Mouse (Mus musculus) bone marrow macrophage, adult 2 months (primary cell): ENCODE measurements around the gene Rrp36. TPM values are rescaled to one million over a fixed set of nuclear protein-coding genes. Genes with fewer than 3 reads are reported as not detected.
A peak's percentile ranks its signal among the peaks of the same experiment; 100 is the strongest.

Source experiments
- H3K27ac ChIP-seq: 2 replicates; pipeline ENCODE4 v1.5.1; 2012; ENCODE audit warnings: low read depth, low read length; ENCODE audit not compliant: insufficient read depth
- H3K4me1 ChIP-seq: 2 replicates; pipeline ENCODE4 v1.6.1; 2012; ENCODE audit warnings: low read length; ENCODE audit not compliant: control insufficient read depth, insufficient read depth
- H3K4me3 ChIP-seq: 2 replicates; pipeline ENCODE4 v1.5.1; 2012; ENCODE audit warnings: mild to moderate bottlenecking, low read length, moderate library complexity; ENCODE audit not compliant: insufficient read depth
- CTCF ChIP-seq: IDR thresholded peaks from 2 replicates; pipeline ENCODE4 v1.5.1; 2012; ENCODE audit warnings: low read depth, mild to moderate bottlenecking, low read length, moderate library complexity
- POLR2A ChIP-seq: IDR thresholded peaks from 2 replicates; pipeline ENCODE4 v1.6.1; 2012; ENCODE audit warnings: mild to moderate bottlenecking, low read depth, low read length, borderline replicate concordance
- polyA plus RNA-seq: library from polyadenylated mRNA; stranded (reverse); fragments of >200 nt; gene quantifications from 2 replicates; pipeline ENCODE4 v1.2.4, GENCODE M21; 2012; ENCODE audit not compliant: missing spikeins, insufficient read depth, insufficient read length

Gene Rrp36
- polyA plus RNA-seq, 1 experiment: 27.7 TPM

DNA sequence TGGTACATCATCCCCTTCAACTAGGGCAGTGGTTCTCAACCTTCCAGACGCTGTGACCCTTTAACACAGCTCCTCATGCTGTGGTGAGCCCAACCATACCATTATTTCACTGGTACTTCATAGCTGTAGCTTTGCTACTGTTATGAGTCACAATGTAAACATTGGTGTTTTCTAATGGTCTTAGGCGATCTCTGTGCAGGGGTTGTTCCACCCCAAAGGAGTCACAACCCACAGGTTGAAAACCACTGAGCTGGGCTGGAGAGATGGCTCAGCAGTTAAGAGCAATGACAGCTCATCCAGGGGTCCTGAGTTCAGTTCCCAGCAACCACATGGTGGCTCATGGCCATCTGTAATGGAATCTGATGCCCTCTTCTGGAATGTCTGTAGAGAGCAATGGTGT is 17.2 kb upstream of the Rrp36 start:
- Histone ChIP-seq H3K27ac (no peak overlapping the region), H3K4me1 (no peaks in the 10 kb centered on the region), H3K4me3 (no peak overlapping the region)
- TF ChIP-seq CTCF (no peak), POLR2A (no peak)

DNA sequence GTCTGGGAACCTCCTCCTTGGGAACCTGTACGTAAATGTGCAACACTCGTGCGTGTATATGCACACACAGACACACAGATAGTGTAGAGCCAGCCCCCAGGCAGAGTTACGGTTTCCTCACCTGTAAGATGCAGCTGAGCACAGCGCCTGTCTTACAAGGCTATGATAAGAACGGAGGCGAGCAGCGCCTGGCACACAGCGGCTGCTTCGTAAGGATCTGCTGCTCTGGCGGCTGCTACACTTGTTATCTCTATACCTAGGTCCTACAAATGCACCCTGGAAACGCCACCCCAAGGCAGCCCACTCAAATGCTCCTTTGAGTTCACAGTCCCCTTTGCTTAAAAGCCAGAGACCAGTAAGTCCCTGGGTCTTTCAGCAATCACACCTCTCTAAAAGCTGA is 16.5 kb upstream of the Rrp36 start:
- no peak overlapping the region for H3K27ac ChIP-seq
- no peak overlapping the region for H3K4me3 ChIP-seq
- no peak for TF ChIP-seq CTCF
- no peak for TF ChIP-seq POLR2A
- no peaks in the 10 kb centered on the region for H3K4me1 ChIP-seq

DNA sequence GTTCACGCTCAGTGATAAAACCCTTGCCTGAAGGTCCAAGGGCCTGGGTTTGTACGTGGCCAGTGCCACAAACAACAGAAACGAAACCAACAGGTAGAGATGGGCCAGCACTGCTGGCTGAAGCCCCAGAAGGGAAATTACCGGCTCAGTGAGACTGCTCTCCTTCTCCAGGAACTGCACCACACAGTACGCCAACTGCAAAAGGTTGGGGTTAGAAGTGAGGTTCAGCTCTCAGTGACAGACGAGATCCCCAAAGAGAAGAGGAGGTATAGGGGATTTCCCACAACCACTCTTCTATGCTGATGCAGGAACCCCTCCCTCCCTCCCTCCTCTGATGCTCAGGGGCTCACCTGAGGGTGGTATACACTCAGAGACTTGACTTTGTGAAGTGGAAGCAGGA is 11.8 kb upstream of the Rrp36 start:
- TF ChIP-seq CTCF: no peak
- TF ChIP-seq POLR2A: no peak
- Histone ChIP-seq H3K27ac (no peak overlapping the region), H3K4me1 (no peaks in the 10 kb centered on the region), H3K4me3 (no peak overlapping the region)

DNA sequence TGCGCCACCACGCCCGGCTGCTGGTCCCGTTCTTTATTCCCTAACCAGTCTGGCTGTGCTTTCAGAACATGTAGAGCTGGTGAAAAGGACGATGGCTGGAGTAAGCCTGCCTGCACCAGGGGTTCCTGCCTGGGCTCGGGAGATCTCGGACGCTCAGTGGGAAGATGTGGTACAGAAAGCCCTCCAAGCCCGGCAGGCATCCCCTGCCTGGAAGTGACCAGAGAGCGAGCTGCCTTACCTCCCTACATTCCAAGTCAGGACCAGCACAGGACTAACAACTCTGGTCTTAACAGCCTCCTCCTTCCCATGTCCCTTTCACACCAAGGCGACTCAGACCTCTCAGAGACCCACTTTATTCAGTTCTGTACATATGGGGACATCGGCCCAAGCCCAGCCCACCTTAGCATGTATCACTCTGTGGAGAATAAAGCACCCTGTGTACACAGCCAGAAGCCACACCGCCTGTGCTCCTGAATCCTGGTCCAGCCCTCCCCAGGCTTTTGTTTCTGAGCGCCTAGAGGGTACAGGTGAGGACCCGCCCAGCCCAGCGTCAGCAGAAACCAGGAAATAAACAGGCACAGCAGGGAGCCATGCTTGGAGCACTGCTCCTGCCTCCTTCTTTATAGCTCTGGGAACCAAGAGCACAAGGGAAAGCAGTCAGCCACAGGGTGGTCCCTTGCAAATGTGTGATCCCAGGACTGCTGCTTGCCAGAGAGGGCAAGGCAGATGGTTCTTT is 8.7 kb upstream of the Rrp36 start:
- no peak for TF ChIP-seq CTCF
- TF ChIP-seq POLR2A: no peak
- no peak overlapping the region for H3K4me3 ChIP-seq
- no peak overlapping the region for H3K27ac ChIP-seq
- H3K4me1 ChIP-seq: peaks cover 8% of the 10 kb centered on the region

DNA sequence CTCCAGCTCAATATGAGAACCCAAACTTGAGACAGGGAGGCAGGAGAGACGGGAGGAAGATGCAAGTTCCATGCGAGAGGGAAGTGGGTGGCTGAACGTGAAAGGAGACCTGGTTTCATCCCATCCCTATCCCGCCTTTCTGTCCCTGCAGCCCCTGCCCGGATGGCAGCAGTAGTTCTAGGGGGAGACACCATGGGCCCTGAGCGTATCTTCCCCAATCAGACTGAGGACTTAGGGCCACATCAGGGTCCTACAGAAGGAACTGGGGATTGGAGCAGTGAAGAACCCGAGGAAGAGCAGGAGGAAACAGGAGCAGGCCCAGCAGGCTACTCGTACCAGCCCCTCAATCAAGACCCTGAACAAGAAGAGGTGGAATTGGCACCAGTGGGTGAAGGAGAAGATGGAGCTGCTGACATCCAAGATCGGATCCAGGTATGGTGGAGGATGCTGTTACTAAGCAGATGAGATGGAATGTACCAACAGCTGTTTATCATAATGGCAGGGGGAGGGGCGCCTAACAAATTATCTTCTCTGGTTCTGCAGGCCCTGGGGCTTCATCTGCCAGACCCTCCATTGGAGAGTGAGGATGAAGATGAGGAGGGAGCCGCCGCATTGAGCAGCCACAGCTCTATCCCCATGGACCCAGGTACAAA is 7.4 kb upstream of the Rrp36 start:
- Histone ChIP-seq H3K4me3 (peak overlapping the region; percentile 74), H3K27ac (no peak overlapping the region), H3K4me1 (peaks cover 8% of the 10 kb centered on the region)
- TF ChIP-seq POLR2A (no peak), CTCF (no peak)

DNA sequence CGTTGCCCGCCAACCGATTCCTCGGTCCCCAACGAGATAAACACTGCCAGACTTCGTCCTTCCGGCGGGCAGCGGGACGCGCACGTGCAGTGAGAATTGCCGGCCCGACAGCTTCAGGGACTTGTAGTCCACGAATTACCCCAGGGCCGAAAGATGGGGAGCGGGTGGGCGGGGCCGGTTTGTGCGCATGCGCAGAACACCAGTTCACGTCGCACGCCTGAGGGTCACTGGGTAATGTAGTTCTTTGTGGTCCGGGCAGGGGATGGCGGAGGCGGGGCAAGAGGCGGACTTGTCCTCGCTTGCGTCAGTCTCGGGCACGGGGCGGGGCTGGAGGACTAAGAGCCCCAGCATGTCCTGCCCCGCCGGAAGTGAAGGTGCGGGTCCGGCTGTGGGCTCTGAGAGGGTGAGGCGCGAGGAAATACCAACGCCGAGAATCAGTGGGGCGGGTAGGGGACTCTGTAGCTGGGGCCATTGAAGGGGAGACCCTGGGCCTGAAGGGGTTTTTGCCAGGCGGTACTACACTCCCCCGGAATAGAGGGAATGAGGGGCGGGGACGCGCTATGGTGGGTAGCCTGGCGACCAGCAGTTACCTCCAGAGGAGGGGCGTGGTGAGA is 6.7 kb upstream of the Rrp36 start, which contains the start of gene Klhdc3:
TSS of gene Klhdc3 (minus strand) at position 155 of the 614 bp plus-strand sequence.
- Histone ChIP-seq H3K4me1 (peaks cover 8% of the 10 kb centered on the region), H3K4me3 (peak within 1 kb of the TSS; percentile 96), H3K27ac (peak within 1 kb of the TSS; percentile 75)
- TF ChIP-seq POLR2A: no peak; the same call in 1 of the 2 replicates
- TF ChIP-seq CTCF: no peak

DNA sequence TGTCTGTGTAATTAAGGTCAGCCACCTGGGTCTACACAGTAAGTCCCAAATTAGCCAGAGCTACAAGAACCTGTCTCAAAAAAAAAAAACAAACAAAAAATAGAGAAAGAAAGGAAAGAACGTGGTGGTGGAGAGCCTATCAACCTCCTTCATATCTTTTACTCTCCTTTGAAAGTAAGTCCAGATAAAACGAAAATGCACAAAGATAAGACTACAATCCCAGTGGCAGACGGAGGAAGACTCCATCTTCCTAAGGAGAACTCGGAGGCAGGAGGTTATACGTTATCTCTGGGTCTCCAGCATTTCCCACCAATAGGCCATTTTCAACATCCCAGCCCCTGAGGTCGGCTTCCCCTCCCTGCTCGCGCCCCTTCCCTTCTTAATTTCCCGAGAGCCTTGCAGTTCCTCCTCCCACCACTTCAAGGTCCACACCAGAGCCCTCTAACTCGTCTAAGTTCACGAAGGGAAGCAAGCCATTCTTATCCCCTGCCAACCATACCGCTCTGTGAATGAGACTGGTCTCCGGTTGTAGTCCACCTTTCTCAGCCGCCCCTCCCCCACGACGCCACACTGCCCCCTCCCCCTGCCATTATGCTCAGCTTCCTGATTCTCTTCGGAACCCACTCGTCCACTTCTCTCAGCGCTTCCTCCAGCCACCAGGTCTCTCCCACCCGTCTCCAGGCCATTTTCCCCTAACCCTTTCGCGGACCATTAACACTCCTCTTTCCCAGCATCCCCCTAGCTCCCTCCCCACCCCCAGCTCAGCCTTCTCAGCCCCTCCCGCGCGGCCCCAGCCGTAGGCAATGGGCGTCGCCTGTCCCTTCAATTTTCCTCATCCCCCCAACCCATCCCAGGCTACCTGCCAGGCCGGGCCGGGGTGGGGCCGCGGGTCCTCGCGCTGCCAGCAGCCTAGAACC is 5.9 kb upstream of the Rrp36 start:
- H3K27ac ChIP-seq: peak overlapping the region; percentile 75

DNA sequence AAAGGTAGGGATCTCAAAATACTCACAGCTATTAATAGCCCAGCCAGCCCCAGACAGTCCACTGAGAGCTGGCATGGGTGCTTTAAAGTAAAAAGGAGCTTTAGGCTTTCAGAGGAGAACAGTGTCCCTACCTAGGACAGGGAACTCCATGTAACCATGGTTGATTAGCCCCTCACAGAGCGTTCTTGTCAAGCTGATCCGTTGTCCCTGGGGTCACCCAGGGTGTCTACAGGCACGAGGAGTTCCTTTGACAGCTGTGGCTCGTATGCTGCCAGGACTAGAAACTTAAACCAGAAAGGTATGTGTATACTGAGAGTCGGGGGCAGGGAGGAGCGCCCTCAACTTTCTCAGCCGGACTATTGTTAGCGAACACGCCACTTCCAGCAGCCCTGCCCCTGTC is 4.8 kb upstream of the Rrp36 start:
- H3K27ac ChIP-seq: no peak overlapping the region
- TF ChIP-seq POLR2A: no peak
- no peak for TF ChIP-seq CTCF
- peaks cover 8% of the 10 kb centered on the region for H3K4me1 ChIP-seq
- H3K4me3 ChIP-seq: peak overlapping the region; percentile 96; the same call in 1 of the 2 replicates

More for the DNA sequence above, 5.9 kb upstream of the Rrp36 start:
- peaks cover 8% of the 10 kb centered on the region for H3K4me1 ChIP-seq
- H3K4me3 ChIP-seq: peak overlapping the region; percentile 96
- no peak for TF ChIP-seq POLR2A
- TF ChIP-seq CTCF: no peak; the same call in 1 of the 2 replicates

DNA sequence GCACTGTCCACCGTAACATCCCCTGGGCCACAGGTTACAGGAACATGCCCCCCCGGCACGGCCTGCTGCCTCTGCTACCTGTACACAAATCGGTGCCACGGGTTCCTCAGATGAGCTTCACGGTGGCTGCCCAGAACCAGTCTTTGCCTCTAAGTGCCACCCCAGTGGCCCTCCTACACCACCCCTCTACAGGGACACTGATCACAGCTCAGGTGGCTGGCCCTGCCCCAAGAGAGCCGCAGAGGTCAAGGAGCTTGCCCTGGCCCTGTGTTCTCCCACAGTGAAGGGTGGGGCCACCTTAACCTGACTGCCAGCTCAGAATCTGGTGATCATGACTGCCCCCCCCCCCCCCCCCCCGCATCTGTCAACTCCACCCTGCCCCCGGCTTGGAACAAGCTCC is 4.3 kb upstream of the Rrp36 start, which contains the start of gene Mea1:
TSS of gene Mea1 (plus strand) at position 378 of the 400 bp plus-strand sequence.
- H3K4me1 ChIP-seq: peaks cover 8% of the 10 kb centered on the region
- 0 out of 2 replicates have a peak within 1 kb of the TSS, but pooled peaks have one; percentile 75 for H3K27ac ChIP-seq
- H3K4me3 ChIP-seq: peak within 1 kb of the TSS; percentile 96
- no peak for TF ChIP-seq POLR2A
- TF ChIP-seq CTCF: no peak
